Mouse (Mus musculus) CH12.LX (cell line): ENCODE measurements around the gene Lmntd2. TPM values are rescaled to one million over a fixed set of nuclear protein-coding genes. Genes with fewer than 3 reads are reported as not detected.
A peak's percentile ranks its signal among the peaks of the same experiment; 100 is the strongest.

ENCODE experiments used
- DNase-seq: peaks from one replicate; pipeline ENCODE4 v3.0.0-alpha.2; 2013; ENCODE audit errors: extremely low read depth
- H3K27ac ChIP-seq: 2 replicates; pipeline ENCODE4 v1.5.1; 2012; ENCODE audit warnings: low read depth, mild to moderate bottlenecking, control low read depth, moderate library complexity; ENCODE audit not compliant: insufficient read depth
- H3K27me3 ChIP-seq: replicated peaks from 2 replicates; pipeline ENCODE3; 2012; ENCODE audit warnings: inconsistent platforms
- H3K36me3 ChIP-seq, 2 experiments: replicated peaks in 1 of 2; 2 replicates each; pipeline versions ENCODE3 to v1.6.1; 2012; ENCODE audit warnings: inconsistent platforms in 1 of 2, low read length in 1 of 2, mild to moderate bottlenecking in 1 of 2, mixed read lengths in 1 of 2, moderate library complexity in 1 of 2; ENCODE audit not compliant: control insufficient read depth in 1 of 2, insufficient read depth in 1 of 2
- H3K4me1 ChIP-seq, 2 experiments: 2 replicates each; pipeline ENCODE4 v1.6.1; 2012; ENCODE audit warnings: inconsistent platforms in 1 of 2, moderate library complexity in 1 of 2; ENCODE audit not compliant: insufficient read depth in 2 of 2, control insufficient read depth in 1 of 2
- H3K4me2 ChIP-seq: 2 replicates; pipeline ENCODE4 v1.6.1; 2012; ENCODE audit warnings: low read depth, mild to moderate bottlenecking, control low read depth; ENCODE audit not compliant: poor library complexity, insufficient read depth, severe bottlenecking
- H3K4me3 ChIP-seq, 3 experiments: fragments of 150-350 bp in 1 of 3; sonication (generic) in 1 of 3; replicated peaks in 1 of 3; 2 replicates each; pipeline versions ENCODE3 to v1.5.1; 2011 to 2012; ENCODE audit warnings: low read depth in 2 of 3, low read length in 2 of 3, mild to moderate bottlenecking in 2 of 3, moderate library complexity in 2 of 3, control low read depth in 1 of 3, improper control_type of control experiment in 1 of 3, inconsistent platforms in 1 of 3, mixed read lengths in 1 of 3; ENCODE audit not compliant: poor library complexity in 1 of 3
- H3K79me2 ChIP-seq: replicated peaks from 2 replicates; pipeline ENCODE4 v1.6.1; 2012; ENCODE audit warnings: mild to moderate bottlenecking, moderate library complexity; ENCODE audit not compliant: control insufficient read depth, poor library complexity, insufficient read depth, severe bottlenecking; ENCODE audit errors: extremely low read depth
- H3K9ac ChIP-seq: 2 replicates; pipeline ENCODE4 v1.6.1; 2012; ENCODE audit warnings: low read depth, mild to moderate bottlenecking, control low read depth, moderate library complexity; ENCODE audit not compliant: insufficient read depth
- H3K9me3 ChIP-seq: replicated peaks from 2 replicates; pipeline ENCODE3; 2012; ENCODE audit warnings: low read length, inconsistent platforms, mixed read lengths
- BHLHE40 ChIP-seq: IDR thresholded peaks from 2 replicates; pipeline ENCODE4 v1.6.1; 2011; ENCODE audit warnings: mild to moderate bottlenecking, low read depth, low read length, improper control_type of control experiment
- CHD1 ChIP-seq: IDR thresholded peaks from 2 replicates; pipeline ENCODE4 v1.6.1; 2012; ENCODE audit warnings: low read depth, low read length, improper control_type of control experiment, inconsistent platforms
- CHD2 ChIP-seq: IDR thresholded peaks from 2 replicates; pipeline ENCODE4 v1.6.1; 2011; ENCODE audit warnings: low read length, improper control_type of control experiment
- E2F4 ChIP-seq: IDR thresholded peaks from 2 replicates; pipeline ENCODE4 v1.6.1; 2011; ENCODE audit warnings: low read depth, low read length, improper control_type of control experiment; ENCODE audit not compliant: insufficient replicate concordance
- ELF1 ChIP-seq: IDR thresholded peaks from 2 replicates; pipeline ENCODE4 v1.6.1; 2014; ENCODE audit warnings: low read depth, mild to moderate bottlenecking, inconsistent platforms, low read length, improper control_type of control experiment
- EP300 ChIP-seq: IDR thresholded peaks from 2 replicates; pipeline ENCODE4 v1.6.1; 2011; ENCODE audit warnings: low read length, improper control_type of control experiment
- ETS1 ChIP-seq: conservative IDR thresholded peaks from 2 replicates; pipeline ENCODE4 v1.6.1; 2012; ENCODE audit warnings: low read depth, mild to moderate bottlenecking, inconsistent platforms, low read length, improper control_type of control experiment, moderate library complexity
- GABPA ChIP-seq: IDR thresholded peaks from 2 replicates; pipeline ENCODE4 v1.6.1; 2012; ENCODE audit warnings: low read depth, low read length, improper control_type of control experiment, inconsistent platforms; ENCODE audit not compliant: insufficient replicate concordance
- HCFC1 ChIP-seq: IDR thresholded peaks from 2 replicates; pipeline ENCODE4 v1.6.1; 2012; ENCODE audit warnings: low read depth, mild to moderate bottlenecking, inconsistent platforms, low read length, improper control_type of control experiment
- IRF4 ChIP-seq: IDR thresholded peaks from 2 replicates; pipeline ENCODE4 v1.6.1; 2014; ENCODE audit warnings: low read depth, mild to moderate bottlenecking, inconsistent platforms, low read length, improper control_type of control experiment
- JUN ChIP-seq: IDR thresholded peaks from 2 replicates; pipeline ENCODE4 v1.6.1; 2011; ENCODE audit warnings: low read depth, mild to moderate bottlenecking, low read length, improper control_type of control experiment, moderate library complexity; ENCODE audit not compliant: insufficient read depth
- KAT2A ChIP-seq: IDR thresholded peaks from 2 replicates; pipeline ENCODE4 v1.6.1; 2012; ENCODE audit warnings: low read length, improper control_type of control experiment, inconsistent platforms; ENCODE audit not compliant: insufficient replicate concordance
- MAFK ChIP-seq: IDR thresholded peaks from 2 replicates; pipeline ENCODE4 v1.6.1; 2011; ENCODE audit warnings: low read length, improper control_type of control experiment; ENCODE audit not compliant: insufficient replicate concordance
- MAX ChIP-seq: IDR thresholded peaks from 2 replicates; pipeline ENCODE4 v1.6.1; 2011; ENCODE audit warnings: low read length, improper control_type of control experiment
- MAZ ChIP-seq: IDR thresholded peaks from 2 replicates; pipeline ENCODE4 v1.6.1; 2012; ENCODE audit warnings: low read depth, mild to moderate bottlenecking, inconsistent platforms, low read length, improper control_type of control experiment, moderate library complexity
- MEF2A ChIP-seq: IDR thresholded peaks from 2 replicates; pipeline ENCODE4 v1.6.1; 2014; ENCODE audit warnings: low read depth, mild to moderate bottlenecking, inconsistent platforms, low read length, improper control_type of control experiment, borderline replicate concordance
- MXI1 ChIP-seq: IDR thresholded peaks from 2 replicates; pipeline ENCODE4 v1.6.1; 2011; ENCODE audit warnings: mild to moderate bottlenecking, low read depth, low read length, improper control_type of control experiment
- MYC ChIP-seq: IDR thresholded peaks from 2 replicates; pipeline ENCODE4 v1.6.1; 2011; ENCODE audit warnings: low read depth, mild to moderate bottlenecking, improper control_type of control experiment, low read length
- NELFE ChIP-seq: IDR thresholded peaks from 2 replicates; pipeline ENCODE4 v1.6.1; 2011; ENCODE audit warnings: low read depth, low read length, improper control_type of control experiment
- NRF1 ChIP-seq: IDR thresholded peaks from 2 replicates; pipeline ENCODE4 v1.6.1; 2014; ENCODE audit warnings: low read depth, mild to moderate bottlenecking, inconsistent platforms, low read length, improper control_type of control experiment, moderate library complexity
- PAX5 ChIP-seq: IDR thresholded peaks from 2 replicates; pipeline ENCODE4 v1.6.1; 2012; ENCODE audit warnings: low read length, inconsistent platforms, mixed read lengths
- POLR2A ChIP-seq: IDR thresholded peaks from 2 replicates; pipeline ENCODE4 v1.6.1; 2011; ENCODE audit warnings: low read depth, mild to moderate bottlenecking, improper control_type of control experiment, low read length
- POLR2AphosphoS2 ChIP-seq: IDR thresholded peaks from 2 replicates; pipeline ENCODE4 v1.6.1; 2011; ENCODE audit warnings: low read depth, low read length, improper control_type of control experiment
- RCOR1 ChIP-seq: conservative IDR thresholded peaks from 2 replicates; pipeline ENCODE4 v1.6.1; 2012; ENCODE audit warnings: low read depth, mild to moderate bottlenecking, inconsistent platforms, low read length, improper control_type of control experiment
- SMC3 ChIP-seq: IDR thresholded peaks from 2 replicates; pipeline ENCODE4 v1.6.1; 2011; ENCODE audit warnings: low read depth, low read length, improper control_type of control experiment
- TBP ChIP-seq: conservative IDR thresholded peaks from 2 replicates; pipeline ENCODE4 v1.6.1; 2011; ENCODE audit warnings: low read depth, low read length, improper control_type of control experiment
- TCF12 ChIP-seq: IDR thresholded peaks from 2 replicates; pipeline ENCODE4 v1.6.1; 2014; ENCODE audit warnings: low read depth, mild to moderate bottlenecking, inconsistent platforms, low read length, improper control_type of control experiment
- USF2 ChIP-seq: conservative IDR thresholded peaks from 2 replicates; pipeline ENCODE4 v1.6.1; 2011; ENCODE audit warnings: low read depth, low read length, improper control_type of control experiment
- ZC3H11A ChIP-seq: IDR thresholded peaks from 2 replicates; pipeline ENCODE4 v1.6.1; 2012; ENCODE audit warnings: low read depth, mild to moderate bottlenecking, inconsistent platforms, low read length, improper control_type of control experiment
- ZKSCAN1 ChIP-seq: IDR thresholded peaks from 2 replicates; pipeline ENCODE4 v1.6.1; 2012; ENCODE audit warnings: low read depth, inconsistent platforms, low read length, improper control_type of control experiment, borderline replicate concordance
- ZMIZ1 ChIP-seq: IDR thresholded peaks from 2 replicates; pipeline ENCODE4 v1.6.1; 2012; ENCODE audit warnings: low read depth, mild to moderate bottlenecking, inconsistent platforms, low read length, improper control_type of control experiment
- ZNF384 ChIP-seq: IDR thresholded peaks from 2 replicates; pipeline ENCODE4 v1.6.1; 2012; ENCODE audit warnings: low read depth, low read length, improper control_type of control experiment, inconsistent platforms
- dilution Hi-C: fragments of 300-500 bp; cut with MboI; formaldehyde crosslinking; loops from 2 replicates; pipeline ENCODE4 v1.14.3; 2020; ENCODE audit warnings: low sequenced_read_pairs; ENCODE audit not compliant: extremely low pct_unique_long_range_greater_than_20kb, extremely low pct_ligation_motif_present
- in situ Hi-C: fragments of 300-500 bp; cut with MboI; formaldehyde crosslinking; loops from 3 replicates; pipeline ENCODE4 v1.14.3; 2019; ENCODE audit warnings: low sequenced_read_pairs, low pct_ligation_motif_present, low pct_unique_long_range_greater_than_20kb, mixed read lengths
- polyA plus RNA-seq: library from polyadenylated mRNA; unstranded; fragments of >175 nt; gene quantifications from 2 replicates; pipeline ENCODE4 v1.2.1, GENCODE M21; 2012; ENCODE audit warnings: low read depth; ENCODE audit not compliant: insufficient read length
- total RNA-seq, 2 experiments: library from RNA; depleted of rRNA; stranded (reverse); fragments of 300-350 nt in 1 of 2; fragments of >200 nt in 1 of 2; gene quantifications; 2 replicates each; pipeline ENCODE4 v1.2.3; 2012 to 2014

Lmntd2 gene
- total and polyA plus RNA-seq, 3 experiments = 0.89 to 1.1 (median 0.97) TPM

- Histone ChIP-seq H3K79me2 (no peaks in the 10 kb centered on the region), H3K36me3 (peaks cover 28 to 32% of the 10 kb centered on the region in 2 experiments), H3K9ac (peak overlapping the region; percentile 56), H3K4me2 (peak overlapping the region; percentile 86), H3K4me1 (peaks cover 6 to 18% of the 10 kb centered on the region in 2 experiments), H3K27ac (peak overlapping the region; percentile 8; the same call in 1 of the 2 replicates), H3K4me3 (peak overlapping the region; percentile 68 to 87 (median 85))
- dilution Hi-C loops = no loop called here
- DNase-seq = no peak
- no peak for TF ChIP-seq NELFE
- TF ChIP-seq TCF12 = no peak
- no peak for TF ChIP-seq TBP
- no peak for TF ChIP-seq MEF2A
- no peak for TF ChIP-seq HCFC1
- TF ChIP-seq, all 38 proteins: peak for 0
- H3K27me3 ChIP-seq = no peaks in the 10 kb centered on the region
- in situ Hi-C loops = no loop called here
- no peaks in the 10 kb centered on the region for H3K9me3 ChIP-seq
Observed at GRCm38 (mm10) chr7:141194409-141194808, 19.5 kb downstream of the Lmntd2 start.

- peaks cover 31 to 36% of the 10 kb centered on the region in 2 experiments for H3K36me3 ChIP-seq
- in situ Hi-C loops (no loop called here), dilution Hi-C loops (no loop called here)
- peak within 1 kb of the TSS; percentile 86 for H3K4me2 ChIP-seq
- no peaks in the 10 kb centered on the region for H3K9me3 ChIP-seq
- peak; percentile 98 for DNase-seq
- H3K4me3 ChIP-seq = peak within 1 kb of the TSS; percentile 85 to 87 (median 87)
- H3K27me3 ChIP-seq = no peaks in the 10 kb centered on the region
- no peaks in the 10 kb centered on the region for H3K79me2 ChIP-seq
- H3K9ac ChIP-seq = peak within 1 kb of the TSS; percentile 79
- H3K27ac ChIP-seq = peak within 1 kb of the TSS; percentile 8; the same call in 1 of the 2 replicates
- H3K4me1 ChIP-seq = peaks cover 6 to 18% of the 10 kb centered on the region in 2 experiments
- TF ChIP-seq TCF12 (peak; percentile 78), EP300 (no peak), NRF1 (peak; percentile 50), USF2 (no peak), CHD2 (peak; percentile 89), ETS1 (no peak), ZC3H11A (no peak), RCOR1 (no peak), MAFK (no peak), ELF1 (peak; percentile 90), IRF4 (0 out of 2 replicates have a peak, but pooled peaks have one; percentile 20), HCFC1 (peak; percentile 64; the same call in 1 of the 2 replicates), SMC3 (no peak), TBP (no peak), MXI1 (no peak), ZNF384 (0 out of 2 replicates have a peak, but pooled peaks have one; percentile 11), NELFE (peak; percentile 88), MAX (peak; percentile 56), CHD1 (no peak), BHLHE40 (no peak), ZKSCAN1 (no peak), MYC (no peak), JUN (no peak), GABPA (no peak), POLR2A (peak; percentile 79), POLR2AphosphoS2 (peak; percentile 60; the same call in 1 of the 2 replicates), PAX5 (no peak), E2F4 (no peak), ZMIZ1 (peak; percentile 78), MAZ (0 out of 2 replicates have a peak, but pooled peaks have one; percentile 48), KAT2A (0 out of 2 replicates have a peak, but pooled peaks have one; percentile 63)
Observed at GRCm38 (mm10) chr7:141193948-141194347, 19.9 kb downstream of the Lmntd2 start, which contains the start of the genes Hras and Lrrc56. Gene Hras, minus strand, starts transcription at chr7:141194005. Gene Lrrc56, plus strand, starts transcription at chr7:141194157.
